Mouse (Mus musculus) gastrocnemius, adult 18-20 months (tissue): ENCODE results near the gene Ccdc38. TPM values are rescaled to one million over a fixed set of nuclear protein-coding genes. Genes with fewer than 3 reads are reported as not detected.

ENCODE experiments used
- DNase-seq: peaks from one replicate; pipeline ENCODE4 v3.0.0; 2021; ENCODE audit warnings: low spot score
- total RNA-seq, 2 experiments: library from RNA; stranded (reverse); gene quantifications; 2 replicates each; pipeline ENCODE4 v1.2.3; 2021

Ccdc38 gene
- total RNA-seq, 2 experiments from 2014 or later, result not detected

GRCm38 (mm10) chr10:93608051-93608450 is 67.6 kb downstream of the Ccdc38 start:
- no peak for DNase-seq

DNA sequence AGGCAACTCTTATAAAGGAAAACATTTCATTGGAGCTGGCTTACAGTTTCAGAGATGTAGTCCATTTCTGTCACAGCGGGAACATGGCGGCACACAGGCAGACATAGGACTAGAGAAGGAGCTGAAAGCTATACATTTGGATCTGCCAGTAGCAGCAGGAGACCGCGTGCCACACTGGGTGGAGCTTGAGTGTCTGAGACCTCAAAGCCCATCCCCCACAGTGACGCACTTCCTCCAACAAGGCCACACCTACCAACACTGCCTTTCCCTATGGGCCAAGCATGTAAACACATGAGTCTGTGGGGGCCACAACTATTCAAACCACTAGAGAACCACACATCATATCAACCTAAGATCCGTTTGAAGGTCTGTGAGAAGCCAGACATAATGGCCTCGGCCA is 68.8 kb downstream of the Ccdc38 start:
- no peak for DNase-seq

- no peak for DNase-seq
Observed at GRCm38 (mm10) chr10:93610896-93611295, 70.5 kb downstream of the Ccdc38 start.

DNA sequence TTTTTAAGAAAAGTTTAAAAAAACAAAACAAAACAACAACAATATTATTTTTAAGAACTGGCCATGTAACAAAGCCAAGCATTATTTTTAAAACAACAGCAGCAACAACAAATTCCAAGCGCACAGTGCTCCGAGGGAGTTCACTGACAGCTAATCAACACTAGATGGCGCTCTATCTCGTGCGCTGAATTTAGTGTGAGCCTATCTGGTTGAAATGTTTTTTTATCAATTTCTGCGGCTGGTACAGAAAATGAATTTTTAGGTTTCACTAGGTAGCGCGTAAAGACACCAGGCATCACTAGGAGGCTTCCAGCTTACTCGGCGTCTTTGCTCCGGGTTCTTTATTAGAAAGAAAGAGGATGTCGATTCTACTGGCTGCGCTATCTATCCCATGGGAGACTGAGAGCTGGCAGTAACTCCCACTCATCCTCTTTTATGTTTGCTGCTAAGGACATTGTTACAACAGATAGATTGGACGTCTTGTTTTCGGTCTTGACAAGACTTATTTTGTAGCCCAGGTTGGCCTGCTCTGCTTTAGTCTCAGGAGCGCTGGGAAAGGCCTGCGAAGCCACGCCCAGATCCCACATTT is 71.1 kb downstream of the Ccdc38 start:
- peak; percentile 46 for DNase-seq

- no peak for DNase-seq
Observed at GRCm38 (mm10) chr10:93614850-93615249, 74.4 kb downstream of the Ccdc38 start.

DNA sequence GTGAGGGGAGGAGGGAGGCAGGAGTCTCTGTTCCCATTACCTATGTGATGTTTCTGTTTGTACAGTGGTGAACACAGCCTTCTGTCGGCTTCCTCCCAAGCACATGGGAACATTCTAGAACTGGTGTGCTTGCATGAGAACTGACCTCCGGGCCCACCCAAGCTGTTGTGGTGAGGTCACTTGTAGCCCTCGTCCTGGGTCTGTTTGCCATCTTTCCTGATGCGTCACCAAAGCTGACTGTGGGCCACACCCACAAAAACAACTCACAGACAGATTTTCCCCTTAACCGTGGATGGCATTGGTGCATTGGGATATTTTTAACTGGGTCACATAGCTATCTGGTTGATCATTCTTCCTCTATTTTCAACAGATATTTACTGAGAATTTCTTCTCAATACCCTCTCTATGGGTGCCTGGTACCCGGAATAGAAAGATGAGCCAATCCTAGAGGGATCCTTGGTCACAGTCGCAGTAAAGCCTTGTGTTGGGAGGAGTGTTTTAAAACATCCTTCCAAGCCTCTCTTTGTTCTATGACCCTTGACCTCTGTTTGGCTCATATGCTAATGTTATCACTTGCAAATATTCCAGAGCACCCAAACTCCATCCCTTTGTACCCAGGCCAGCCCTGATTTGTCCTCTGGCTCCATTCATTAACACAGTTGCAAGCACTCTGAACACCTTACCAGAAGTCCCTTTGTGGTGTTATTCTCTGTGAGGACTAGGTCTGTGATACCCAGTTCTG is 80.2 kb downstream of the Ccdc38 start:
- peak; percentile 44 for DNase-seq

DNA sequence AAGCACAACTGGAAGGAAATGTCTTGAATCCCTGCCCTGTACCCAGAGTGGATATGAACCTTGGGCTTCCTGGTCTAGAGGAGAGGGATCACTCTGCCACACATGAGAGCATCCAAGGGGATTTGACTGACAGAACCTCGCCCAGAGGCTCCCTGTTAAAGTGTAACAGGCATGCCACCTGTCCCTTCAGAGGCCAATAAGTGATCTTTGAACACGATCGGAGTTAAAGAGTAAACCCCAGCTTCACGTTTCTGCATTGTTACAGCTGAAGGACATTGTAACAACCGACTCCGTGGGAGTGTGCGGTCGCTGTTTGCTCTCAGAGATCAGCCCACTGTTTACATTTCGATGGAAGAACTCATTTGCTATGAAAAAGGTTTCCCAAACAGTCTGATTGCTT is 83.3 kb downstream of the Ccdc38 start:
- no peak for DNase-seq

DNA sequence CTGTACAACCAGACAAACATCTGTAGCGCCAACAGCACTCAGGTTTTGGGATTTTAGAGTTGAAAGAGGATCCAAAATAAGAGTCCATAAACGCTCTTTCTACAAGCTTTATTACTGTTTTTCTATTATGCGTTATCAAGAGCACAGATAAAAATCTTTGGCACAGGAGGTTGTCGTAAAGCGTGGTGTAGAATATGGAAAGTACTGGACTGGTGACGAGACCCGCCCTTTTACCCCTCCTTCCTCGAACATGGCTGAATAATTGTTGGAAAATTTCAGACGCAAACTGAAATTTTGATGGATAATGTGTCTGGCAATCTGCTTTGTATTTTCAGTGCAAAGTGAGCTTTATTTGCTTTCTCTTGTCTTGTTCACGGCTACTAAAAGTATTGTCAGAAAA is 83.7 kb downstream of the Ccdc38 start:
- DNase-seq, result no peak

GRCm38 (mm10) chr10:93630310-93630709 is 89.9 kb downstream of the Ccdc38 start:
- DNase-seq, result no peak

DNA sequence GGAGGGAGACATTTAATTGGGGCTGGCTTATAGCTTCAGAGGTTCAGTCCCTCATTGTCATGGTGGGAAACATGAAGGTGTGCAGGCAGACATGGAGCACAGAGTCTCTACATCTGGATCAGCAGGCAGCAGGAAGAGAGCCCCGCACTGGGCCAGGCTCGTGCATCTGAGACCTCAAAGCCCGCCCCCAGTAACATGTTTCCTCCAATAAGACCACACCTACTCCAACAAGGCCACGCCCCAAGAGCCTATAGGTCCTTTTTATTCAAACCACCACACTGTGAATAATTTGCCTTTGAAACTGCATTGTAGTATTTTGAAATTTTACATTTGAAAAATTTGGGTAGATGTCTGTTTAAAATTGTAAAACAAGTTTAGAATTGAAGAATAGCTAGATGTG is 91.7 kb downstream of the Ccdc38 start:
- DNase-seq, result no peak

DNA sequence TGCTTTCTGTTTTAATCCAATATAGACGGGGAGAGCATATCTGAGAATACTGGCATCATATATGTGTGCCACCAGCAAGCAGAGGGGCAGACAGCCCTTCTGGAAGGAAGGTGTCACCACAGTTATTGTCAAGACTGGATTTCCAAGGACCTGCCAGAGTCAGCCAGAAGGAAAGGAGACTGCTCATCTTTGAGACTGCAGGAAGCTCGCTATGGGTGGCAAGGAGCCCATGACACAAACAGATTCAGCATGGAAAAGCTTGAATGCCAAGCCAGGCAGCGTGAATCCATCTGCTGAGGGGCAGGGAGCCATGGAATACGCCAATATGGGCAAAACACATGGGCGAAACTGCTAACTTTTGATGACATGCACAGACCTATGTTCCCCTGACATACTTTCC is 93.1 kb downstream of the Ccdc38 start:
- DNase-seq, result no peak

Other genes with a start within 250 kb of the Ccdc38 start
- 10 to 100 TPM in 1 of 2 experiments, 1 to 10 TPM in 1; 7.2 to 11.4 TPM for gene Elk3, start 229.5 kb upstream of the Ccdc38 start, total RNA-seq
- gene Lta4h, start 87.2 kb upstream of the Ccdc38 start, total RNA-seq, result 10 to 100 TPM; 23.2 to 26.3 TPM
- gene Hal, start 51.9 kb upstream of the Ccdc38 start, total RNA-seq, result under 1 TPM; 0.26 to 0.62 TPM
- gene Amdhd1, start 599 bp upstream of the Ccdc38 start, total RNA-seq, result under 1 TPM in 1 of 2 experiments, not detected in 1; 0.12 TPM
- 1 to 10 TPM; 6.8 to 7.5 TPM for gene Snrpf, start 49.1 kb downstream of the Ccdc38 start, total RNA-seq
- gene Ntn4, start 100.0 kb downstream of the Ccdc38 start, total RNA-seq, result 10 to 100 TPM in 1 of 2 experiments, 1 to 10 TPM in 1; 9.5 to 13.4 TPM